Mouse (Mus musculus): Measurements from ENCODE around the gene Susd6. TPM values are rescaled to one million over a fixed set of nuclear protein-coding genes. Genes with fewer than 3 reads are reported as not detected.

The Susd6 gene
- polyA plus RNA-seq, 1 experiment from 2014 or later, result 12.3 TPM

- H3K4me2 ChIP-seq, result no peak overlapping the region
- WGBS, result 90% methylated on average over 7 of the region's 7 CpGs
- H3K27ac ChIP-seq (replicated peaks), result no peak overlapping the region
- no peak overlapping the region for H3K9ac ChIP-seq
- H3K4me3 ChIP-seq, result no peak overlapping the region
- ATAC-seq (ENCODE audit: low read depth), result no peak
- no peaks in the 10 kb centered on the region for H3K27me3 ChIP-seq
- peaks cover 18% of the 10 kb centered on the region for H3K36me3 ChIP-seq
- peaks cover 10% of the 10 kb centered on the region for H3K4me1 ChIP-seq (replicated peaks)
- H3K9me3 ChIP-seq, result no peaks in the 10 kb centered on the region
These were observed 78.1 kb downstream of the Susd6 start for GRCm38 (mm10) chr12:80868401-80868800.

- Histone ChIP-seq H3K27me3 (no peaks in the 10 kb centered on the region), H3K4me2 (no peak overlapping the region), H3K27ac (replicated peaks) (no peak overlapping the region), H3K36me3 (peaks cover 48% of the 10 kb centered on the region), H3K4me3 (no peak overlapping the region), H3K9ac (no peak overlapping the region), H3K4me1 (replicated peaks) (0 out of 2 replicates have a peak, but pooled peaks cover 8% of the 10 kb centered on the region), H3K9me3 (no peaks in the 10 kb centered on the region)
- ATAC-seq (ENCODE audit: low read depth), result no peak
- whole genome bisulfite sequencing, result 83% methylated on average over 7 of the region's 7 CpGs
These were observed 87.1 kb downstream of the Susd6 start for GRCm38 (mm10) chr12:80877215-80878092.

GRCm38 (mm10) chr12:80878093-80878430, 87.8 kb downstream of the Susd6 start:
- H3K9me3 ChIP-seq, result no peaks in the 10 kb centered on the region
- 88% methylated on average over 6 of the region's 6 CpGs for WGBS
- H3K4me1 ChIP-seq (replicated peaks), result 0 out of 2 replicates have a peak, but pooled peaks cover 8% of the 10 kb centered on the region
- H3K4me2 ChIP-seq, result no peak overlapping the region
- H3K4me3 ChIP-seq, result no peak overlapping the region
- ATAC-seq (ENCODE audit: low read depth), result no peak
- H3K9ac ChIP-seq, result no peak overlapping the region
- no peak overlapping the region for H3K27ac ChIP-seq (replicated peaks)
- H3K27me3 ChIP-seq, result no peaks in the 10 kb centered on the region
- H3K36me3 ChIP-seq, result peaks cover 48% of the 10 kb centered on the region

GRCm38 (mm10) chr12:80878653-80879052, 88.3 kb downstream of the Susd6 start:
- Histone ChIP-seq H3K9me3 (no peaks in the 10 kb centered on the region), H3K9ac (no peak overlapping the region), H3K4me3 (no peak overlapping the region), H3K4me1 (replicated peaks) (0 out of 2 replicates have a peak, but pooled peaks cover 8% of the 10 kb centered on the region), H3K27ac (replicated peaks) (no peak overlapping the region), H3K27me3 (no peaks in the 10 kb centered on the region), H3K4me2 (no peak overlapping the region), H3K36me3 (peaks cover 48% of the 10 kb centered on the region)
- 79% methylated on average over 3 of the region's 3 CpGs for WGBS
- no peak for ATAC-seq (ENCODE audit: low read depth)

GRCm38 (mm10) chr12:80879267-80879666, 89.0 kb downstream of the Susd6 start:
- no peak overlapping the region for H3K9ac ChIP-seq
- 0 out of 2 replicates have a peak, but pooled peaks cover 8% of the 10 kb centered on the region for H3K4me1 ChIP-seq (replicated peaks)
- no peaks in the 10 kb centered on the region for H3K27me3 ChIP-seq
- ATAC-seq (ENCODE audit: low read depth), result no peak
- 51% methylated on average over 4 of the region's 4 CpGs for WGBS
- H3K9me3 ChIP-seq, result no peaks in the 10 kb centered on the region
- H3K27ac ChIP-seq (replicated peaks), result no peak overlapping the region
- peaks cover 44% of the 10 kb centered on the region for H3K36me3 ChIP-seq
- H3K4me2 ChIP-seq, result no peak overlapping the region
- no peak overlapping the region for H3K4me3 ChIP-seq

GRCm38 (mm10) chr12:80881121-80881520, 90.8 kb downstream of the Susd6 start:
- Histone ChIP-seq H3K4me3 (no peak overlapping the region), H3K9me3 (no peaks in the 10 kb centered on the region), H3K4me1 (replicated peaks) (peaks cover 17% of the 10 kb centered on the region; the same call in 1 of the 2 replicates), H3K27ac (replicated peaks) (no peak overlapping the region), H3K36me3 (peaks cover 32% of the 10 kb centered on the region), H3K9ac (no peak overlapping the region), H3K27me3 (no peaks in the 10 kb centered on the region), H3K4me2 (no peak overlapping the region)
- 87% methylated on average over 3 of the region's 3 CpGs for WGBS
- no peak for ATAC-seq (ENCODE audit: low read depth)

GRCm38 (mm10) chr12:80883278-80883677, 93.0 kb downstream of the Susd6 start:
- WGBS, result 92% methylated on average over 3 of the region's 3 CpGs
- ATAC-seq (ENCODE audit: low read depth), result no peak

GRCm38 (mm10) chr12:80883881-80884280, 93.6 kb downstream of the Susd6 start:
- Histone ChIP-seq H3K9me3 (no peaks in the 10 kb centered on the region), H3K36me3 (peaks cover 11% of the 10 kb centered on the region; the same call in 1 of the 2 replicates), H3K4me3 (no peak overlapping the region), H3K4me1 (replicated peaks) (peaks cover 9% of the 10 kb centered on the region; the same call in 1 of the 2 replicates), H3K4me2 (no peak overlapping the region), H3K27me3 (no peaks in the 10 kb centered on the region), H3K27ac (replicated peaks) (no peak overlapping the region), H3K9ac (no peak overlapping the region)
- no peak for ATAC-seq (ENCODE audit: low read depth)
- 65% methylated on average over 5 of the region's 5 CpGs for WGBS

More at GRCm38 (mm10) chr12:80883278-80883677, 93.0 kb downstream of the Susd6 start:
- H3K27me3 ChIP-seq, result no peaks in the 10 kb centered on the region
- H3K4me2 ChIP-seq, result no peak overlapping the region
- no peaks in the 10 kb centered on the region for H3K9me3 ChIP-seq
- H3K27ac ChIP-seq (replicated peaks), result no peak overlapping the region
- no peak overlapping the region for H3K4me3 ChIP-seq
- no peak overlapping the region for H3K9ac ChIP-seq
- peaks cover 15% of the 10 kb centered on the region for H3K36me3 ChIP-seq
- peaks cover 9% of the 10 kb centered on the region; the same call in 1 of the 2 replicates for H3K4me1 ChIP-seq (replicated peaks)

- no peak for ATAC-seq (ENCODE audit: low read depth)
- Histone ChIP-seq H3K4me1 (replicated peaks) (peaks cover 9% of the 10 kb centered on the region; the same call in 1 of the 2 replicates), H3K4me2 (peak overlapping the region; percentile 22; the same call in 1 of the 2 replicates), H3K27ac (replicated peaks) (0 out of 2 replicates have a peak overlapping the region, but pooled peaks have one; percentile 13), H3K27me3 (no peaks in the 10 kb centered on the region), H3K36me3 (peaks cover 4% of the 10 kb centered on the region; the same call in 1 of the 2 replicates), H3K9me3 (peaks cover 6% of the 10 kb centered on the region; the same call in 1 of the 2 replicates), H3K4me3 (no peak overlapping the region), H3K9ac (no peak overlapping the region)
- 52% methylated on average over 15 of the region's 15 CpGs for WGBS
These were observed 95.3 kb downstream of the Susd6 start for GRCm38 (mm10) chr12:80885301-80886288.

GRCm38 (mm10) chr12:80887036-80887435, 96.7 kb downstream of the Susd6 start:
- H3K27ac ChIP-seq (replicated peaks), result no peak overlapping the region
- no peak for ATAC-seq (ENCODE audit: low read depth)
- H3K36me3 ChIP-seq, result no peaks in the 10 kb centered on the region
- no peak overlapping the region for H3K4me3 ChIP-seq
- WGBS, result 84% methylated on average over 2 of the region's 2 CpGs
- no peak overlapping the region for H3K4me2 ChIP-seq
- peaks cover 9% of the 10 kb centered on the region; the same call in 1 of the 2 replicates for H3K4me1 ChIP-seq (replicated peaks)
- H3K9me3 ChIP-seq, result peaks cover 6% of the 10 kb centered on the region; the same call in 1 of the 2 replicates
- H3K27me3 ChIP-seq, result no peaks in the 10 kb centered on the region
- no peak overlapping the region for H3K9ac ChIP-seq

- Histone ChIP-seq H3K9ac (no peak overlapping the region), H3K4me1 (replicated peaks) (peaks cover 9% of the 10 kb centered on the region; the same call in 1 of the 2 replicates), H3K9me3 (peaks cover 6% of the 10 kb centered on the region; the same call in 1 of the 2 replicates), H3K27ac (replicated peaks) (no peak overlapping the region), H3K36me3 (no peaks in the 10 kb centered on the region), H3K4me3 (no peak overlapping the region), H3K4me2 (no peak overlapping the region), H3K27me3 (no peaks in the 10 kb centered on the region)
- 98% methylated on average over 3 of the region's 3 CpGs for WGBS
- no peak for ATAC-seq (ENCODE audit: low read depth)
These were observed 99.0 kb downstream of the Susd6 start for GRCm38 (mm10) chr12:80889331-80889730.

Measured in neural tube, embryonic 13.5 days (tissue).